12 mouse cellular contexts compared by ENCODE assay signal in genomic region chr9:44067960-44068330, GRCm38 (mm10). TPM values are rescaled to one million over a fixed set of nuclear protein-coding genes. Genes with fewer than 3 reads are reported as not detected.
DNase-seq lines count a peak whose midpoint lies in the region; ATAC-seq and TF ChIP-seq lines count a peak whose summit lies in the region.
"Had no signal": no experiment of that assay in that cellular context is flagged by ENCODE, and none has a peak within 500 bp of the region (broad histone marks: within the 10 kb centered on the region; RNA-seq: fewer than 3 reads in every experiment).

No protein-coding gene starts in this region.

- no peak for ATAC-seq in intestine, embryonic 15.5 days
- no peak for ATAC-seq in intestine, postnatal 0 days
- ATAC-seq in heart, postnatal 0 days (ENCODE audit: insufficient read depth, low read depth), result no peak

- H3K4me2 ChIP-seq in intestine, embryonic 15.5 days (replicated peaks), result peak overlapping the region; percentile 94; the same call in 1 of the 2 replicates
- H3K4me2 ChIP-seq in intestine, postnatal 0 days (replicated peaks; ENCODE audit: low read depth), result no peak overlapping the region
- H3K4me2 ChIP-seq in heart, postnatal 0 days (ENCODE audit: low read depth, low read length), result peak overlapping the region; percentile 87

- TF ChIP-seq CTCF in intestine, postnatal 0 days (IDR thresholded peaks at IDR 0.05; ENCODE audit: low read depth), result no peak
- TF ChIP-seq CTCF in heart, postnatal 0 days (IDR thresholded peaks at IDR 0.05; ENCODE audit: low read depth), result no peak

- H3K9me3 ChIP-seq in intestine, embryonic 15.5 days, result no peaks in the 10 kb centered on the region
- H3K9me3 ChIP-seq in intestine, postnatal 0 days (ENCODE audit: control insufficient read depth), result no peaks in the 10 kb centered on the region
- no peaks in the 10 kb centered on the region for H3K9me3 ChIP-seq in heart, postnatal 0 days (replicated peaks; ENCODE audit: control insufficient read depth, low read length)
- H3K9me3 ChIP-seq: forebrain, embryonic 15.5 days had no signal

- H3K36me3 ChIP-seq in intestine, embryonic 15.5 days, result no peaks in the 10 kb centered on the region
- H3K36me3 ChIP-seq in intestine, postnatal 0 days (ENCODE audit: control insufficient read depth, insufficient read depth), result no peaks in the 10 kb centered on the region
- no peaks in the 10 kb centered on the region for H3K36me3 ChIP-seq in heart, postnatal 0 days (replicated peaks; ENCODE audit: control insufficient read depth, insufficient read depth, low read length)
- H3K36me3 ChIP-seq: forebrain, embryonic 15.5 days had no signal

- no peaks in the 10 kb centered on the region for H3K27me3 ChIP-seq in intestine, embryonic 15.5 days (replicated peaks)
- no peaks in the 10 kb centered on the region for H3K27me3 ChIP-seq in intestine, postnatal 0 days (replicated peaks; ENCODE audit: control insufficient read depth, insufficient read depth, low read length)
- H3K27me3 ChIP-seq in heart, postnatal 0 days (ENCODE audit: control insufficient read depth, insufficient read depth, low read length), result no peaks in the 10 kb centered on the region
- H3K27me3 ChIP-seq: forebrain, embryonic 15.5 days had no signal

- no peak for TF ChIP-seq EP300 in heart, postnatal 0 days (IDR thresholded peaks at IDR 0.05; ENCODE audit: low read depth)

- H3K9ac ChIP-seq in intestine, embryonic 15.5 days, result no peak overlapping the region
- H3K9ac ChIP-seq in intestine, postnatal 0 days (ENCODE audit: low read depth, low read length), result no peak overlapping the region
- no peak overlapping the region for H3K9ac ChIP-seq in heart, postnatal 0 days (replicated peaks; ENCODE audit: low read depth, low read length)

- WGBS in intestine, embryonic 15.5 days, result 85% methylated on average over 6 of the region's 6 CpGs
- 86% methylated on average over 6 of the region's 6 CpGs for WGBS in intestine, postnatal 0 days
- 57% methylated on average over 6 of the region's 6 CpGs for WGBS in heart, postnatal 0 days

- peak; percentile 49 for DNase-seq in adrenal gland, adult 2 months
- no peak for DNase-seq in adrenal gland, adult 8-10 months
- DNase-seq in 3T3-L1 (ENCODE audit: low read depth, low spot score), result peak; percentile 41
- no peak for DNase-seq in heart, postnatal 0 days (ENCODE audit: low spot score)
- DNase-seq in ovary, postnatal 10 days (ENCODE audit: low spot score), result no peak
- DNase-seq in spleen, postnatal 36 days (ENCODE audit: low spot score in 2 of 2), result no peak
- DNase-seq: B cell, adult 2 months had no signal

- H3K27ac ChIP-seq in intestine, embryonic 15.5 days, result no peak overlapping the region
- no peak overlapping the region for H3K27ac ChIP-seq in intestine, postnatal 0 days (ENCODE audit: low read depth, low read length)
- 0 out of 2 replicates have a peak overlapping the region, but pooled peaks have one; percentile 39 for H3K27ac ChIP-seq in heart, postnatal 0 days (ENCODE audit: low read depth)
- H3K27ac ChIP-seq: forebrain, embryonic 15.5 days; macrophage had no signal

- H3K4me1 ChIP-seq in intestine, embryonic 15.5 days (replicated peaks), result peaks cover 25% of the 10 kb centered on the region
- H3K4me1 ChIP-seq in intestine, postnatal 0 days (replicated peaks; ENCODE audit: control insufficient read depth, insufficient read depth, low read length), result no peaks in the 10 kb centered on the region
- H3K4me1 ChIP-seq in heart, postnatal 0 days (ENCODE audit: control insufficient read depth, insufficient read depth), result peaks cover 33% of the 10 kb centered on the region

- no peak overlapping the region for H3K4me3 ChIP-seq in intestine, embryonic 15.5 days (replicated peaks)
- no peak overlapping the region for H3K4me3 ChIP-seq in intestine, postnatal 0 days (ENCODE audit: low read depth, low read length)
- peak overlapping the region; percentile 50; the same call in 1 of the 2 replicates for H3K4me3 ChIP-seq in heart, postnatal 0 days (ENCODE audit: low read depth, low read length)

RNA-seq across cellular contexts. Expression of gene Usp2, which starts 1.1 kb away (rescaled TPM):
- total RNA-seq in adrenal gland, adult 2 months (2021), result 10 to 100 TPM; 33.7 to 60.9 TPM
- polyA plus RNA-seq in adrenal gland, adult 2 months (2012; rRNA removed), result 10.9 and 15.2 TPM in 2 replicates
- total RNA-seq in adrenal gland, adult 8-10 months (2022), result 10 to 100 TPM; 39.1 to 77.6 (median 51.7) TPM
- 10.8 and 16.6 TPM in 2 replicates for polyA plus RNA-seq in intestine, embryonic 15.5 days (2015; fragmentation: Nextera tagmentation; extraction: Ambion mirVana)
- polyA plus RNA-seq in intestine, postnatal 0 days (2015; fragmentation: Nextera tagmentation; extraction: Ambion mirVana), result 9.7 and 10.4 TPM in 2 replicates
- 44.9 and 48.6 TPM in 2 replicates for total RNA-seq in heart, postnatal 0 days (2014; rRNA removed; ENCODE audit: low replicate concordance)
- polyA plus RNA-seq in heart, postnatal 0 days (2015; fragmentation: Nextera tagmentation; extraction: Ambion mirVana), result 114 and 121 TPM in 2 replicates

RNA-seq across cellular contexts. Expression of gene Thy1, which starts 24.8 kb away (rescaled TPM):
- 10 to 100 TPM; 46.9 to 49.6 TPM for total RNA-seq in adrenal gland, adult 2 months (2021)
- 25.0 and 26.5 TPM in 2 replicates for polyA plus RNA-seq in adrenal gland, adult 2 months (2012; rRNA removed)
- 10 to 100 TPM; 46.5 to 54.9 (median 48.0) TPM for total RNA-seq in adrenal gland, adult 8-10 months (2022)
- polyA plus RNA-seq in intestine, embryonic 15.5 days (2015; fragmentation: Nextera tagmentation; extraction: Ambion mirVana), result 1.8 and 2.1 TPM in 2 replicates
- polyA plus RNA-seq in intestine, postnatal 0 days (2015; fragmentation: Nextera tagmentation; extraction: Ambion mirVana), result 4.6 and 4.9 TPM in 2 replicates
- total RNA-seq in heart, postnatal 0 days (2014; rRNA removed; ENCODE audit: low replicate concordance), result 6.3 and 12.5 TPM in 2 replicates
- polyA plus RNA-seq in heart, postnatal 0 days (2015; fragmentation: Nextera tagmentation; extraction: Ambion mirVana), result 3.6 and 4.4 TPM in 2 replicates

RNA-seq across cellular contexts. Expression of gene Mfrp, which starts 33.6 kb away (rescaled TPM):
- total RNA-seq in adrenal gland, adult 2 months (2021), result under 1 TPM in 1 of 2 experiments, not detected in 1; 0.10 TPM
- 0.40 TPM in 1 of 2 replicates, not detected in the other for polyA plus RNA-seq in adrenal gland, adult 2 months (2012; rRNA removed)
- under 1 TPM in 2 of 4 experiments, not detected in 2; 0.10 to 0.31 TPM for total RNA-seq in adrenal gland, adult 8-10 months (2022)
- polyA plus RNA-seq in intestine, embryonic 15.5 days (2015; fragmentation: Nextera tagmentation; extraction: Ambion mirVana), result 0.06 and 0.10 TPM in 2 replicates
- 0.05 TPM in 1 of 2 replicates, not detected in the other for polyA plus RNA-seq in intestine, postnatal 0 days (2015; fragmentation: Nextera tagmentation; extraction: Ambion mirVana)
- not detected in 2 replicates for total RNA-seq in heart, postnatal 0 days (2014; rRNA removed; ENCODE audit: low replicate concordance)
- not detected in 2 replicates for polyA plus RNA-seq in heart, postnatal 0 days (2015; fragmentation: Nextera tagmentation; extraction: Ambion mirVana)
- polyA plus RNA-seq: macrophage; neural tube, embryonic 14.5 days had no signal

RNA-seq across cellular contexts. Expression of gene C1qtnf5, which starts 39.1 kb away (rescaled TPM):
- 10 to 100 TPM; 11.2 to 17.6 TPM for total RNA-seq in adrenal gland, adult 2 months (2021)
- polyA plus RNA-seq in adrenal gland, adult 2 months (2012; rRNA removed), result 32.4 and 34.3 TPM in 2 replicates
- 10 to 100 TPM; 13.7 to 22.0 (median 18.7) TPM for total RNA-seq in adrenal gland, adult 8-10 months (2022)
- polyA plus RNA-seq in intestine, embryonic 15.5 days (2015; fragmentation: Nextera tagmentation; extraction: Ambion mirVana), result 3.1 and 3.5 TPM in 2 replicates
- polyA plus RNA-seq in intestine, postnatal 0 days (2015; fragmentation: Nextera tagmentation; extraction: Ambion mirVana), result 5.4 and 6.0 TPM in 2 replicates
- total RNA-seq in heart, postnatal 0 days (2014; rRNA removed; ENCODE audit: low replicate concordance), result 9.0 TPM in 2 replicates
- polyA plus RNA-seq in heart, postnatal 0 days (2015; fragmentation: Nextera tagmentation; extraction: Ambion mirVana), result 4.1 and 4.5 TPM in 2 replicates
- polyA plus RNA-seq: macrophage had no signal

RNA-seq across cellular contexts. Expression of gene Gm49380, which starts 45.4 kb away (rescaled TPM):
- total RNA-seq in adrenal gland, adult 2 months (2021), result under 1 TPM; 0.12 to 0.76 TPM
- polyA plus RNA-seq in adrenal gland, adult 2 months (2012; rRNA removed), result 1.1 TPM in 1 of 2 replicates, not detected in the other
- 1 to 10 TPM in 1 of 4 experiments, under 1 TPM in 3; 0.20 to 1.1 (median 0.93) TPM for total RNA-seq in adrenal gland, adult 8-10 months (2022)
- 0.10 TPM in 1 of 2 replicates, not detected in the other for polyA plus RNA-seq in intestine, embryonic 15.5 days (2015; fragmentation: Nextera tagmentation; extraction: Ambion mirVana)
- polyA plus RNA-seq in intestine, postnatal 0 days (2015; fragmentation: Nextera tagmentation; extraction: Ambion mirVana), result 0.05 TPM in 1 of 2 replicates, not detected in the other
- total RNA-seq in heart, postnatal 0 days (2014; rRNA removed; ENCODE audit: low replicate concordance), result not detected in 2 replicates
- polyA plus RNA-seq in heart, postnatal 0 days (2015; fragmentation: Nextera tagmentation; extraction: Ambion mirVana), result 0.10 TPM in 1 of 2 replicates, not detected in the other

Comparison
In these comparisons a context has a peak if more than half of its experiments do, and no peak if none do; other contexts are left out.
1. DNase-seq: peak in adrenal gland, adult 2 months (single experiment) and 3T3-L1 (single experiment); none in adrenal gland, adult 8-10 months (single experiment), heart, postnatal 0 days (single experiment), ovary, postnatal 10 days (single experiment) and spleen, postnatal 36 days (0 of 2).